Mouse (Mus musculus) kidney, adult 2 months (tissue): ENCODE results near the gene Gm13871. TPM values are rescaled to one million over a fixed set of nuclear protein-coding genes. Genes with fewer than 3 reads are reported as not detected.
"Not testable (repeated sequence)": the region's sequence is repeated elsewhere in the genome, so short reads cannot be mapped to it uniquely, and the experiment has no call there.

Experiments
- DNase-seq: peaks from one replicate; pipeline ENCODE4 v3.0.0; 2021
- H3K27ac ChIP-seq: fragments of 200-500 bp; 2 replicates; pipeline ENCODE4 v1.5.1; 2012; ENCODE audit warnings: low read depth, low read length, control low read depth, inconsistent platforms; ENCODE audit not compliant: insufficient read depth
- H3K27me3 ChIP-seq: fragments of 200-500 bp; replicated peaks from 2 replicates; pipeline ENCODE4 v1.6.1; 2012; ENCODE audit warnings: mild to moderate bottlenecking, moderate library complexity, low read length, inconsistent platforms; ENCODE audit not compliant: control insufficient read depth, insufficient read depth
- H3K36me3 ChIP-seq: fragments of 200-500 bp; 2 replicates; pipeline ENCODE4 v1.6.1; 2012; ENCODE audit warnings: mild to moderate bottlenecking, moderate library complexity, low read length, inconsistent platforms; ENCODE audit not compliant: control insufficient read depth, insufficient read depth
- H3K4me1 ChIP-seq: fragments of 200-500 bp; 2 replicates; pipeline ENCODE4 v1.6.1; 2011; ENCODE audit warnings: low read length; ENCODE audit not compliant: control insufficient read depth, insufficient read depth
- H3K4me3 ChIP-seq: fragments of 200-500 bp; 2 replicates; pipeline ENCODE4 v1.5.1; 2011; ENCODE audit warnings: mild to moderate bottlenecking, low read depth, low read length, control low read depth; ENCODE audit not compliant: insufficient read depth
- CTCF ChIP-seq: fragments of 200-500 bp; conservative IDR thresholded peaks from 2 replicates; pipeline ENCODE4 v1.5.1; 2011; ENCODE audit warnings: low read depth, mild to moderate bottlenecking, control low read depth, low read length, moderate library complexity, mixed read lengths; ENCODE audit not compliant: insufficient read depth, insufficient read length
- POLR2A ChIP-seq: fragments of 200-500 bp; IDR thresholded peaks from one replicate; pipeline ENCODE4 v1.6.1; 2011; ENCODE audit warnings: low read depth, low read length, control low read depth
- WGBS: fragments of 180-500 bp; shearing (Covaris S2); methylation state at CpG from one replicate; pipeline ENCODE4 v1.1.7; 2018; 5-methylcytosine and 5-hydroxymethylcytosine counted together
- polyA plus RNA-seq: library from polyadenylated mRNA; depleted of rRNA; stranded (reverse); fragments of >200 nt; gene quantifications from 2 replicates; pipeline ENCODE4 v1.2.3, GENCODE M21; 2012; rRNA removed

Gm13871 gene
- not detected in 2 replicates for polyA plus RNA-seq

- H3K36me3 ChIP-seq, result not testable (repeated sequence)
These were observed at the start of gene Gm13871 for GRCm38 (mm10) chr4:73905853-73906252. Gene Gm13871 (minus strand): TSS chr4:73905953.

GRCm38 (mm10) chr4:73950375-73950896 is 44.7 kb upstream of the Gm13871 start, which contains the start of gene 2310002L09Rik:
Gene 2310002L09Rik (minus strand): TSS chr4:73950846.
- DNase-seq, result no peak
- 71% methylated on average over 8 of the region's 8 CpGs for WGBS
- H3K27me3 ChIP-seq, result no peaks in the 10 kb centered on the region
- no peaks in the 10 kb centered on the region for H3K36me3 ChIP-seq
- no peak for TF ChIP-seq POLR2A
- no peak for TF ChIP-seq CTCF
- no peaks in the 10 kb centered on the region for H3K4me1 ChIP-seq
- H3K4me3 ChIP-seq, result no peak within 1 kb of the TSS
- H3K27ac ChIP-seq, result no peak within 1 kb of the TSS

More at GRCm38 (mm10) chr4:73905853-73906252, at the start of gene Gm13871:
- WGBS, result no CpG with 5 or more reads among the region's 4 CpGs
- not testable (repeated sequence) for H3K27me3 ChIP-seq, H3K4me1 ChIP-seq, H3K27ac ChIP-seq, DNase-seq, H3K4me3 ChIP-seq

- H3K27me3 ChIP-seq, H3K36me3 ChIP-seq, H3K4me3 ChIP-seq, H3K27ac ChIP-seq, H3K4me1 ChIP-seq, DNase-seq: not testable (repeated sequence)
- WGBS, result 85% methylated on average over 6 of the region's 6 CpGs
These were observed 14.9 kb upstream of the Gm13871 start, which contains the start of gene Gm11756 for GRCm38 (mm10) chr4:73920660-73921059. Gene Gm11756 (minus strand): TSS chr4:73920760.

- H3K27ac ChIP-seq, H3K4me3 ChIP-seq, DNase-seq, H3K27me3 ChIP-seq, H3K4me1 ChIP-seq, H3K36me3 ChIP-seq: not testable (repeated sequence)
- no CpG with 5 or more reads among the region's 4 CpGs for WGBS
These were observed 14.7 kb downstream of the Gm13871 start, which contains the start of gene Gm11757 for GRCm38 (mm10) chr4:73891012-73891411. Gene Gm11757 (minus strand): TSS chr4:73891112.

- not testable (repeated sequence) for H3K4me1 ChIP-seq, H3K4me3 ChIP-seq, DNase-seq, H3K27me3 ChIP-seq, H3K27ac ChIP-seq, H3K36me3 ChIP-seq
- WGBS, result no CpG with 5 or more reads among the region's 4 CpGs
These were observed 29.6 kb downstream of the Gm13871 start, which contains the start of gene Gm11758 for GRCm38 (mm10) chr4:73876166-73876565. Gene Gm11758 (minus strand): TSS chr4:73876266.

Other genes starting within 250 kb of the Gm13871 start
- not detected in 2 replicates for gene Gm11239, start 237.6 kb downstream of the Gm13871 start, polyA plus RNA-seq
- not detected in 2 replicates for gene Gm428, start 222.4 kb downstream of the Gm13871 start, polyA plus RNA-seq
- 0.61 and 0.71 TPM in 2 replicates for gene Rasef, start 115.0 kb downstream of the Gm13871 start, polyA plus RNA-seq
- gene Gm11758, start 29.7 kb downstream of the Gm13871 start, polyA plus RNA-seq, result not detected in 2 replicates
- not detected in 2 replicates for gene Gm11757, start 14.8 kb downstream of the Gm13871 start, polyA plus RNA-seq
- gene Gm11756, start 14.8 kb upstream of the Gm13871 start, polyA plus RNA-seq, result not detected in 2 replicates
- gene 2310002L09Rik, start 44.9 kb upstream of the Gm13871 start, polyA plus RNA-seq, result 0.84 TPM in 1 of 2 replicates, not detected in the other
- 0.07 and 0.08 TPM in 2 replicates for gene Frmd3, start 107.5 kb upstream of the Gm13871 start, polyA plus RNA-seq